Mouse (Mus musculus) frontal cortex, postnatal 14 days (tissue): ENCODE data around the gene Klhdc4.

Source experiments
- DNase-seq, 2 experiments: peaks; one replicate each; pipeline ENCODE4 v3.0.0; 2022; ENCODE audit warnings: low spot score in 2 of 2

Gene Klhdc4

DNA sequence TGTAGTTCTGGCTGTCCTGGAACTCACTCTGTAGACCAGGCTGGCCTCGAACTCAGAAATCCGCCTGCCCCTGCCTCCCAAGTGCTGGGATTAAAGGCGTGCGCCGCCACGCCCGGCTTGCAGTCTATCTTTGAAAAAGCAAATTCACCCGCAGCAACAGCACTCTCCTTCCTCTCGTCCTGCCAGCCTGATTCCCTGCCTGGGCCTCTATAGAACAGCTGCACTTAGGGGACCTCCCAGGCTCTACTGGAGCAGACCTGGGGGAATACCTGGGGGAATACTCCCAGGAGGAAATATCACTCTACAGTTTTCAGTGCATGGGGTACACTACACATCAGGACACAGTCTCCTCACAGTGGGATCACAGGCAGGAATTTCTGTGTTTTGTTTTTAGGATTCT lies 19.9 kb upstream of the Klhdc4 start:
- DNase-seq, result no peak

DNA sequence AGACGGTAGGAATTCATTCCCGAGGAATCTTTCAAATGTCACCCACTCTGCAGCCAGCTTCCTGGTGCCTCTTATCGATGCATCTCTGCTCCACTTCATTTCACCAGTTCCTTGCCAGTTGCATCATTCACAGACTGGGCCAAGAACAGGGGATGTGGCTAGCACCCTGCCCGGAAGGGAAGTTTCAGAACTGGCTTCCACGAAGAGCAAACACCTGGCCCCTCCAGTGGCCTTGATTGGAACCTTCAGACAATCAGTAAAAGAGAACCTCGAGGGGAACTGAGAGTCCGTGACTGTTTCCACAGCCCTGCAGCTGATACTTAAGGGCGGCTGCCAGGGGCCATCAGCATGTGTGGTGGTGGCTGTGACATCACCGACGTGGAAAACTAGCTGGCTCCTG lies 19.1 kb upstream of the Klhdc4 start:
- DNase-seq, result no peak

DNA sequence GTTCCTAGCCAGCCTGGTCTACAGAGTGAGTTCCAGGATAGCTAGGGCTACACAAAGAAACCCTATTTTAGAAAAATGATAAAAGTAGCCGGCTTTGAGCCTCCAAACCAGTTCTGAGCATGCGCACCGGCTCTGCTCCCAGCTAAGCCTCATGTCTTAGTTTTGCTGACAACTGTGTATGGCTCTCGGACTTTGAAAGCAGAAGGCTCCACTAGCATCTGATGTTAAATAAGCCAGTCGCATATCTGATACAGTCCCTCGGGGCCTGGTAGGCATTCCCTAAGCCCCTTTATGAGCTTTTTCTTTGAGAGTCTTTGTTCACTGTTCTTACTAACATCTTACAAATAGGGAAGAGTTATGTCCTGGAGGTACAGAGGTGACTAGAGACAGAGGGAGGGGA lies 18.6 kb upstream of the Klhdc4 start:
- DNase-seq, result no peak

- DNase-seq, result no peak
Measured at GRCm38 (mm10) chr8:121847261-121847822, 18.0 kb upstream of the Klhdc4 start.

DNA sequence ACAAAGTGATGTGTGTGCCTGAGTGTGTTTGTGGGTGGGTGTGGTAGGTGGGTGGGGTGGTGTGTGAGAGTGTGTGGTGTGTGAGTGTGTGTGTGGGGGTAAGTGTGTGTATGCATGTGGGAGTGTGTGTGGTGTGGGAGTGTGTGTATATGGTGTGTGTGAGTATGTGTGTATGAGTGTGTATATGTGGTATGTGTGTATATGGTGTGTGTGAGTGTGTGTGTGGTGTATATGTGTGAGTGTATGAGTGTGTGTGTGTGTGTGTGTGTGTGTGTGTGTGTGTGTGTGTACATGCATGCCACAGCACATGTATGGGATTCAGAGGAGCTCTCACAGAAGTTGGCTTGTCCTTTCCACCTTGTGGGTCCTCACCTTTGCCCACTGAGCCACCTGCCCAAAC lies 17.4 kb upstream of the Klhdc4 start:
- no peak for DNase-seq

DNA sequence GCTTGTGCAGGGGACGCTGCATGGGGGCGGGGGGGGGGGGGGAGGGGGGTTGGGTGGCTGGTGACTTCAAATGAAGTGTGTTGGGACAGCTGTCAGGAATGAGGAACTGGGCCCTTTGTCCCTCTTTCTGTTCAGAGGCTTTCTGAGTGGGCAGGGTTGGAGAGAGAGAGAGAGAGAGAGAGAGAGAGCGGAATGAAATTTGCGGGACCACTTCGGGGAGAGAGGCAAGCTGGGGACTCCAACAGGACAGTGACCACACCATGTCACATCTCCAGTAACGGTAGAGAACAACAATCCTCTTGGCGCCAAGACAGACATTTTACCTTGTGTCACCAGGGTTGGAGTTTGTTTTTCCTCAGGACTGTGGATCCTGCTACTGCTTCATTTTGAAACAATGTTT lies 15.4 kb upstream of the Klhdc4 start:
- DNase-seq, result no peak

DNA sequence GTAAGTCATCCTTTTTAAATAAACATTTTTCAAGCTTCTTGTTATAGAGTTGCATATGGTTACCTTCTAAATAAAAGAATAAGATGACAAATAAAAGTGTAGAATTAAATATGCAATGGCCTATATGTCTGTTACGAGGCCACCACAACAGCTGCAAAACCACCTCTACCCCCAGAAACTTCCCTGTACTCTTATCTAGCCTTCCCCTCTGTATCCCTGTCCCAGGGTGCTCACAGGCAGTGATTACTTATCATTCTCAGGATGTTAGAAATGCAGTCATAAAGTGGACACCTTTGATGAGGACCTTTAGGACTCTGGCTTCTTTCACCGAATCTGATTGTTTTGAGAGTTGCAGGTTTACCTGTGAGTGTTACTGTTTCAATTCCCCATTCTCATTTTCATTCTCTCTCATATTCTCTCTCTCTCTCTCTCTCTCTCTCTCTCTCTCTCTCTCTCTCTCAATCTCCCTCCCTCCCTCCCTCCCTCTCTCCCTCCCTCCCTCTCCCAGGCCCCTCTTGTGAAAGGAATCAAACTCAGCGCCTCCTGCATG lies 13.9 kb upstream of the Klhdc4 start:
- no peak for DNase-seq

GRCm38 (mm10) chr8:121842064-121842955 lies 12.9 kb upstream of the Klhdc4 start:
- DNase-seq, result no peak

DNA sequence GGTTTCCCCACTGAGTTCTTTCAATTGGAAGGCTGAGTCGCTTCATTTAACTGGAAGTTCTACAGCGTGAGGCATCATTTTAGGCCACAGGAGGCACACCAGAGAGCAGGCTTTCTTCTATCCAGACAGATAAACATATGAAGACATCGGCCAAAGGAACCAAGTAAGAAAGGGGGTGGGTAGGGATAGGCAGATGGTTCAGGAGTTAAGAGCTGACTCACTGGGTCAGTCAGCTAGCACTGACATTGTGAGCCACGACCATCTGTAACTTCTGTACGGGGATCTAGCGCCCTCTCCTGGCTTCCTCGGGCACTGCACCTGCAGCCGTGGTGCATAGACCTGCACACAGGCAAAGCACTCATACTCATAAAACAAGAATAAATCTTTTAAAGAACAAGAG lies 11.9 kb upstream of the Klhdc4 start:
- peak; percentile 46 to 63 for DNase-seq

GRCm38 (mm10) chr8:121832503-121832902 lies 3.1 kb upstream of the Klhdc4 start:
- DNase-seq, result peak in 1 of 2 experiments; percentile 70

- no peak for DNase-seq
Measured at GRCm38 (mm10) chr8:121832061-121832460, 2.7 kb upstream of the Klhdc4 start.

DNA sequence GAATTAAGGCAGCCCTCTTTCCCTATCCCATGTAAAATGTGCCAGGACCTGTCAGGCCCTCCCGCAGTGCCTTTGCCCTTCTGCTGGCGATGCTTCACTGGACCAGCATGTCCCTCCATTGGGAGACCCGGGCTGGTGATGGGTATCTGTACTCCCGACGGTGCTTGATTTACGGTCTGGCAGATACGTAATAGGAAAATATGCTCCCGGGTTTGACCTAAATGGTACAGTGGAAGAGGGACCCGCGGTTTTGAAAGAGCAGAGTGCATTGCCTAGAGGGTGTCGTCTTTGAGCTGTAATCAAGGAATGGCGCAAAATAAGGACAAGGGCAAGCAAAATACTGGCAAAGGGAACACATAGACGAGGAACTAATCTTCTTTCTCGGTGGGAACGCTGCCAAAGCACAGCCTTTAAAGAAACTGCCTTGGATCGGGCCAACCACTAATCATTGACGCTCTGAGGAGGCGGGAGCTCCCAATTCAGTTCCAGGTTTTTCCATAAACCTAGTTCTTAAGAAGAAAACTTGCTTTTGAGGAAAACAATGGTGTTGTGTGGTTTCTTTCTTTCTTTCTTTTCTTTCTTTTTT lies 501 bp upstream of the Klhdc4 start:
- no peak for DNase-seq

DNA sequence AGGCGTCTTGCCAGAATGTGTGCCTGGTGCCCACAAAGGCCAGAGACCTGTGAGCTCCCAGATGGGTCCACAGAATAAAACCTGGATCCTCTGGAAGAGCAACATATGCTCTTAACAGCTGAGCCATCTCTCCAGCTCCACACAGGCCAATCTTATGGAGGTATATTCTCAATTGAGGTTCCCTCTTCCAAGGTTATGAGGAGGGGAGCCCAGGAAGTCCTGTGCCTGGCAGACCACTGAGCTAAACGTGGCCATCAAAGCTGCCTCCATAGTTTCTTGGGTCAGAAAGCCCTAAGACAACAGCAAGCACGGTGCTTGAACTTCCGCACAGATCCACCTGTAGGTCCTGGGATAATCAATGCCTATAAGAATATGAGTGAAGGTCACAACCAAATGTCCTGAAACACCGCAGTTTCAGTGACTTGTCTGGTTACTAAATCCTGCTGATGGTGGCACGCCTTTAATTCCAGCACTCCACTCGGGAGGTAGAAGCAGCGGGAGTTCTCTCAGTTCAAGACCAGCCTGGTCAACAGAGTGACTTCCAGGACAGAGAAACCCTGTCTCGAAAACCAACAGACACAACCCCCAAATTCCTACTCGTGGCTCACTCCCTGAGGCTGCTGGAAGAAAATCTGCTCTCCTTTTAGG lies 869 bp downstream of the Klhdc4 start:
- DNase-seq, result no peak

GRCm38 (mm10) chr8:121827726-121828125 lies 1.6 kb downstream of the Klhdc4 start:
- no peak for DNase-seq

DNA sequence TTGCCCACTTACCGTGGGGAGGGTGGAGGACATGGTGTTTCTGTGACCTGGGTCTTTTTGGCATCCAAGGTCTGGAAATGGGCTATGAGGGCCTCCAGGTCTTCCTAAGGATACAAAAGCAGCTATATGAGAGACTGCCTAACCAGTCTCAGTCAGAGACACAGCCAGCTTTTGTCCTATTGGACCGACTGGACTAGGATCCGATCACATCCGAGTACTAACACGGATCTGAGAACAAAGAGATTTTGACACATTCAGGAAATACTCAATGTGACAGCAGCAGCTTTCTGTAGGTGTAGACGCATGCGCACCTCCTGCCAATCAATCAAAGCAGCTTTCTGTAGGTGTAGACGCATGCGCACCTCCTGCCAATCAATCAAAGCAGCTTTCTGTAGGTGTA lies 7.6 kb downstream of the Klhdc4 start:
- no peak for DNase-seq

DNA sequence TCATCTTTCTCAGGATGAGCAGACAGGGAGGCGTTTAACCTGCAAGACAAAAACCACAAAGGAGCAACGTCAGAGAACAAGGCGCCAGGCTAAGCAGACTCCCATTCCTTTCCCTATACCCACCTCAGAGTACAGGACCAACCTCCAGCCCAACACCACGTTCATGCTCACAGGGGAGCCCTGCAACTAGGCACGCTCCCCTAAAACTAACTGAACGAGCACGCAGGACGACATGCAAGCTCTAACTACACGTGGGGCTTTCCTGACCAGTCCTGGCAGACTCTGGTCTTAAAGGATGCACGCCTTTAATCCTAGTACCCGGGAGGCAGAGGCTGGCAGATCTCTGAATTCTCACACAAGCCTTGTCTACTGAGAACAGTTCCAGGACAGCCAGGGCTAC lies 8.0 kb downstream of the Klhdc4 start:
- DNase-seq, result peak in 1 of 2 experiments; percentile 2

DNA sequence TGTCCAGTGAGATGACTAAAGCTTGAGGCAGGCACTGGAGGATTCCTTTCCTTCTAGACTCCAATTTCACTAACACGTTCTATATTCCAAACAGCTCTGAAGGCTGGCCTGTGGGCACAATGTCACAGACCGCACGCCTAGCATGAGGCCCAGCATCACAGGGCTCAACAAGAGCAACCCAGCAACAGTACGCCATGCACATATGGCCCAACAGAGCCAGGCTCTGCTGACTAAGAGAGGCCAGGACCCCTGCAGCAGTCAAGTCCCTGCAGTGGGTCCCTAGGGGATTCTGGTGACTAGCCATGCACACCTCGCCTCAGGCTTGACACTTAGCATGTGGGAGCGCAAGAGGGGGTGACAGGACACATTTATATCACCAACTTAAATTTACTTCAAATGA lies 8.5 kb downstream of the Klhdc4 start:
- DNase-seq, result peak in 1 of 2 experiments; percentile 0

GRCm38 (mm10) chr8:121818226-121818625 lies 11.1 kb downstream of the Klhdc4 start:
- no peak for DNase-seq

- no peak for DNase-seq
Measured at GRCm38 (mm10) chr8:121811931-121812570, 17.3 kb downstream of the Klhdc4 start.

DNA sequence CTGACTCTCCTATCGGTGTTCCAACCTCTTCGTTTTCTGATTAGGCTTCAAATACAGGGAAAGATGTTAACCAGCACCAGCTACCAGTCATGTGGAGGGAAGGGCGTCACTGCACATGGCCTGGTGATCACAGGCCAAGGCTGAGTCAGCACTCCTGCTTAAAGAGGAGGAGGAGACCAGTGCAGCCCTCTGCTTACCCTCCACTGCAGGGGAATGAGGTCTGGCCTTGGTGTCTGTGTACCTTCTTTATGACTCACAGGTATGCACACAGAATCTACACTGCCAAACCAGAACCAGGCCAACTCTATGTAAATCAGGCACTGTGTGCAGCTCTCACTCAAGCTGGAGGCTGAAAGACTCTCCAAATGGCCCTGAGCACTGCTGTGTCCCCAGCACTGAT lies 17.9 kb downstream of the Klhdc4 start:
- no peak for DNase-seq

- no peak for DNase-seq
Measured at GRCm38 (mm10) chr8:121809524-121810155, 19.7 kb downstream of the Klhdc4 start.
